Mouse (Mus musculus): ENCODE results near the gene Rbfox1. TPM values are rescaled to one million over a fixed set of nuclear protein-coding genes. Genes with fewer than 3 reads are reported as not detected.
A peak's percentile ranks its signal among the peaks of the same experiment; 100 is the strongest.

Rbfox1 gene
- polyA plus RNA-seq, 1 experiment from 2014 or later, result 276 TPM

DNA sequence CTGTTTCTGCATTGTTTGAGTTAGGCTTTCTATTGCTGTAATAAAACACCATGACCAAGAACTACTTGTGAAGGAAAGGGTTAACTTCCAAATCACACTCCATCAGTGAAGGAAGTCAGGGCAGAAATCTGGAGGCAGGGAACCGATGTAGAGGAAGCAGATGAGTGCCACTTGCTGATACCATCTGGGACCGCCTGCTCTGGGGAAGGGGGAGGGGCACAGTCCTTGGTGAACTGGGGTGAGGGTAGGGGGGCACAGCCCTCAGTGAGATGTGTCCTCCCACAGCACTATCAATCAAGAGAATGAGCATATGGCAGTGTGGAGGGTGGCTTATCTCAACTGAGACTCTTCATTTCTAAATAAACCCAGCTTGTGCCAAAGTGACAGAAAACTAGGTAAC, 1108.0 kb downstream of the Rbfox1 start:
- WGBS, result 51% methylated on average over 2 of the region's 2 CpGs
- Histone ChIP-seq H3K4me3 (ENCODE audit: low read length) (no peak overlapping the region), H3K9ac (ENCODE audit: low read depth, low read length) (no peak overlapping the region), H3K27ac (ENCODE audit: low read depth, low read length) (no peak overlapping the region), H3K4me2 (ENCODE audit: low read length) (no peak overlapping the region), H3K4me1 (ENCODE audit: control insufficient read depth, insufficient read depth, low read depth, low read length) (no peaks in the 10 kb centered on the region), H3K9me3 (ENCODE audit: control insufficient read depth, low read length) (no peaks in the 10 kb centered on the region), H3K36me3 (ENCODE audit: control insufficient read depth, insufficient read depth, low read length) (no peaks in the 10 kb centered on the region), H3K27me3 (replicated peaks; ENCODE audit: control insufficient read depth, insufficient read depth, low read length) (no peaks in the 10 kb centered on the region)
- ATAC-seq, result no peak

DNA sequence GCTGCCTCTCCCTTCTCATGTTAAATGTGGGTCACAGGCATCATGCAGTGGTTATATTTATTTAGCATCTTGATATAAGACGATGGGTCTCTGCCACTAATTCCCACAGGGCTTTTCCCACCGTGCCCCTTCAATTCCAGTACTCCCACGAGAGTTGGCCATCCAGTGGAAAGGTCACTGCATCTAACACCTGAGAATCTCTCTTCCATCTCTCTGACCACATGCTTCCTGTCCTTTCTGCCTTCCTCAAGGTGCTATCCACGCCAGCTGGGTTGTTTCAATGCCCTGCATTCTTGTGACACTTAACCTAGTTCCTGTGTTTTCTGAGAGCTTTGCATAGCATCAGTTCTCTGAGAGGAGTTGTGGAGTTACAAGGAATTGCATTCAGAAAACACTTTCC, 1112.0 kb downstream of the Rbfox1 start:
- H3K4me2 ChIP-seq (ENCODE audit: low read length), result no peak overlapping the region
- H3K9ac ChIP-seq (ENCODE audit: low read depth, low read length), result no peak overlapping the region
- ATAC-seq, result no peak
- 58% methylated on average over 4 of the region's 4 CpGs for WGBS
- H3K9me3 ChIP-seq (ENCODE audit: control insufficient read depth, low read length), result no peaks in the 10 kb centered on the region
- H3K27me3 ChIP-seq (replicated peaks; ENCODE audit: control insufficient read depth, insufficient read depth, low read length), result no peaks in the 10 kb centered on the region
- no peaks in the 10 kb centered on the region for H3K4me1 ChIP-seq (ENCODE audit: control insufficient read depth, insufficient read depth, low read depth, low read length)
- no peak overlapping the region for H3K27ac ChIP-seq (ENCODE audit: low read depth, low read length)
- no peaks in the 10 kb centered on the region for H3K36me3 ChIP-seq (ENCODE audit: control insufficient read depth, insufficient read depth, low read length)
- no peak overlapping the region for H3K4me3 ChIP-seq (ENCODE audit: low read length)

DNA sequence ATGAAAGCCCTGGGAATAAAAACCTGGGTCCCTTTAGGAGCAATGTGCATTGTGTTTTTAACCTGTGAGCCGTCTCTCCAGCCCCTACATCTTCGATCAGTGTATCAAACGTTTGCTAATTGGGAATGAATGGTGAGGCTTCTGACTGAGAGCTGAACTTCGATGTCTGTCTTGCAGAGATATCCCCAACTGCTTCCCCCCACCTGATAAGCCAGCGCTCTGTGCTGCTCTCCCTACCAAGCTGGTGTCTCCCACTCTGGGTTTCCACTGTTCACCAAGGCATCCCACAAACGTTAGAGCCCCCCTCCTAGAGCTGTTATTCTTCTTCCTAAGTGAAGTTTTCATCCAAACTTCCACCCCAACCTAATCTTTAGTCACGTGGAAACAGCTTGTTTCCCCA, 1112.7 kb downstream of the Rbfox1 start:
- Histone ChIP-seq H3K9ac (ENCODE audit: low read depth, low read length) (no peak overlapping the region), H3K36me3 (ENCODE audit: control insufficient read depth, insufficient read depth, low read length) (no peaks in the 10 kb centered on the region), H3K9me3 (ENCODE audit: control insufficient read depth, low read length) (no peaks in the 10 kb centered on the region), H3K4me3 (ENCODE audit: low read length) (no peak overlapping the region), H3K4me2 (ENCODE audit: low read length) (no peak overlapping the region), H3K27me3 (replicated peaks; ENCODE audit: control insufficient read depth, insufficient read depth, low read length) (no peaks in the 10 kb centered on the region), H3K4me1 (ENCODE audit: control insufficient read depth, insufficient read depth, low read depth, low read length) (no peaks in the 10 kb centered on the region), H3K27ac (ENCODE audit: low read depth, low read length) (no peak overlapping the region)
- 66% methylated on average over 7 of the region's 7 CpGs for WGBS
- ATAC-seq, result no peak

DNA sequence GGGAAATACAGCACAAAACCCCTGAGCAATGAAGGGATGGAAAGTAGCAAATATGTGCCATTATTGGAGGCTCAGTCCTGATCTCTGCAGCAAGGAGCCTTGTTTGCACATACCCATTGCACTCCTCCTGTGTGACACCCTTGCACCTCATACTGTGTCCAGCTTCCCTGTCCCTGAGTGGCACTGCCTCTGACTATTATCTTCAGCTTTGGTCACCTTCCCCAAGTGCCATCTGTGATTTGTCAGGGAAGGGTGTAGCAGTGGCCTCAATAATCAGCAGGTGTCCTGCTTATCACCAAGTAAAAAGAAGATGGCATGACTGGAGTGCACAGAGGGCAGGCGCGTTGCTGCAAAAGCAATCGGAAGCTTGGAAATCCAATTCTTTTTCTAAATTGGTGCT, 1119.4 kb downstream of the Rbfox1 start:
- 91% methylated on average over 3 of the region's 3 CpGs for WGBS
- Histone ChIP-seq H3K4me3 (ENCODE audit: low read length) (no peak overlapping the region), H3K9me3 (ENCODE audit: control insufficient read depth, low read length) (no peaks in the 10 kb centered on the region), H3K27me3 (replicated peaks; ENCODE audit: control insufficient read depth, insufficient read depth, low read length) (no peaks in the 10 kb centered on the region), H3K27ac (ENCODE audit: low read depth, low read length) (no peak overlapping the region), H3K4me2 (ENCODE audit: low read length) (no peak overlapping the region), H3K4me1 (ENCODE audit: control insufficient read depth, insufficient read depth, low read depth, low read length) (no peaks in the 10 kb centered on the region), H3K9ac (ENCODE audit: low read depth, low read length) (no peak overlapping the region), H3K36me3 (ENCODE audit: control insufficient read depth, insufficient read depth, low read length) (no peaks in the 10 kb centered on the region)
- no peak for ATAC-seq

DNA sequence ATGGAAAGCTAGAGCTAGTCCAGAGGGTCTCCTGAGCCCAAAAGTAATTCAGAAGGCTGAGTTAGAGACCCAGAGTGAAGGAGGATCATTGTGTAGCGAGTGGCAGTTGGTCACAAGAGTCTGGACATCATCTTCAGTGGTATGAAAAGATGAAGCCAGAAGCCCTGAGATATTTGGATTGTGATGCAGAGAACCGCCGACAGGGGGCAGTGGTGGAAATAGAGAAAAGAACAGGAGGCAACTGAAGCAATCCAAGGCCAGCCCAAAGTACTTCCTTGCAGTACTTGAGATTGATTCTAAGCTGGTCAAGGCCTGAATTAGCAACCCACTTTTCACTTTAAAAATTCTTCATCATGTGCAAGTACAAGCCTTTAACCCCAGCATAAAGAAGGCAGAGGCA, 1120.3 kb downstream of the Rbfox1 start:
- no peak for ATAC-seq
- no peaks in the 10 kb centered on the region for H3K4me1 ChIP-seq (ENCODE audit: control insufficient read depth, insufficient read depth, low read depth, low read length)
- 18% methylated on average over 3 of the region's 3 CpGs for WGBS
- no peak overlapping the region for H3K4me3 ChIP-seq (ENCODE audit: low read length)
- no peak overlapping the region for H3K9ac ChIP-seq (ENCODE audit: low read depth, low read length)
- H3K9me3 ChIP-seq (ENCODE audit: control insufficient read depth, low read length), result no peaks in the 10 kb centered on the region
- no peak overlapping the region for H3K27ac ChIP-seq (ENCODE audit: low read depth, low read length)
- no peaks in the 10 kb centered on the region for H3K36me3 ChIP-seq (ENCODE audit: control insufficient read depth, insufficient read depth, low read length)
- H3K4me2 ChIP-seq (ENCODE audit: low read length), result no peak overlapping the region
- no peaks in the 10 kb centered on the region for H3K27me3 ChIP-seq (replicated peaks; ENCODE audit: control insufficient read depth, insufficient read depth, low read length)

DNA sequence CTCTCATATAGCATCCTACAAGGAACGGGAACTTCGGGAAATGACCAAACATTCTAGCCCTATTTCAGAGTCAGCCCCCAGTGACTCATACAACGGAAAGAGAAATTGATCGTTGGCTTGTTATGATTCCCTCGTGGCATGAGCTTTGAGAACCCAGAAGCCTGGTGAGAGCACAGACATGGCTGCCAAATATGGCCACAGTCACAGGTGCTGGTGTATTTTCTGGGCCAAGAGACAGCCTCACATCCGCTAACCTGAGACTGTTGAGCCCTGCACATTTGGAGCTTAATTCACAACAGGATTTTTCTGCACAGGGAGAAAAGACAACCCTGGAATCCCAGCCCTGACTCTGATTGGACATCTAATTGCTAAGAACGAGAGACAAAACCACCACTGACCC, 1132.2 kb downstream of the Rbfox1 start:
- Histone ChIP-seq H3K9me3 (ENCODE audit: control insufficient read depth, low read length) (no peaks in the 10 kb centered on the region), H3K27ac (ENCODE audit: low read depth, low read length) (no peak overlapping the region), H3K4me2 (ENCODE audit: low read length) (no peak overlapping the region), H3K9ac (ENCODE audit: low read depth, low read length) (no peak overlapping the region), H3K27me3 (replicated peaks; ENCODE audit: control insufficient read depth, insufficient read depth, low read length) (no peaks in the 10 kb centered on the region), H3K4me1 (ENCODE audit: control insufficient read depth, insufficient read depth, low read depth, low read length) (no peaks in the 10 kb centered on the region), H3K36me3 (ENCODE audit: control insufficient read depth, insufficient read depth, low read length) (no peaks in the 10 kb centered on the region), H3K4me3 (ENCODE audit: low read length) (no peak overlapping the region)
- WGBS, result 73% methylated on average over 7 of the region's 7 CpGs
- ATAC-seq, result no peak

DNA sequence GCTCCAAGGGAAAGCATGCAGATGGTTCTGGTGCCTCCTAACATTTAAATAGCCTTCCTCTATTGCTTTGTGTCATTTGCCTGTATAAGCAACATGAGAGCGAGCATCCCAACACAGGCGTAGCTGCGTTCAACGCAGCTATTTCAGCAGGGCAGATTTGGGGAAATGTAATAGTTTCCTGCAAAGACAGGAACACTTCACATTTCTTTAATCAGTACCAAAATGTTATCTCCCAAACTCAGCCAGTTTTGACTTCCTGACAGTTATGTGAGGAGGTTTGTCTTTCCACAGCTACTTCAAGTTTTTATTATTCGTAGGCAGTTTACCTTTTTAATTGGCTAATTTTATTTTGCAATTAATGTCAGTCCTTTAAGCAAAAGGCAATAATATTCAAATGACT, 1149.1 kb downstream of the Rbfox1 start:
- no peak overlapping the region for H3K27ac ChIP-seq (ENCODE audit: low read depth, low read length)
- 89% methylated on average over 5 of the region's 5 CpGs for WGBS
- ATAC-seq, result no peak
- H3K9ac ChIP-seq (ENCODE audit: low read depth, low read length), result no peak overlapping the region
- no peaks in the 10 kb centered on the region for H3K36me3 ChIP-seq (ENCODE audit: control insufficient read depth, insufficient read depth, low read length)
- no peaks in the 10 kb centered on the region for H3K9me3 ChIP-seq (ENCODE audit: control insufficient read depth, low read length)
- H3K4me3 ChIP-seq (ENCODE audit: low read length), result no peak overlapping the region
- no peaks in the 10 kb centered on the region for H3K27me3 ChIP-seq (replicated peaks; ENCODE audit: control insufficient read depth, insufficient read depth, low read length)
- no peak overlapping the region for H3K4me2 ChIP-seq (ENCODE audit: low read length)
- peaks cover 2% of the 10 kb centered on the region; the same call in 1 of the 2 replicates for H3K4me1 ChIP-seq (ENCODE audit: control insufficient read depth, insufficient read depth, low read depth, low read length)

DNA sequence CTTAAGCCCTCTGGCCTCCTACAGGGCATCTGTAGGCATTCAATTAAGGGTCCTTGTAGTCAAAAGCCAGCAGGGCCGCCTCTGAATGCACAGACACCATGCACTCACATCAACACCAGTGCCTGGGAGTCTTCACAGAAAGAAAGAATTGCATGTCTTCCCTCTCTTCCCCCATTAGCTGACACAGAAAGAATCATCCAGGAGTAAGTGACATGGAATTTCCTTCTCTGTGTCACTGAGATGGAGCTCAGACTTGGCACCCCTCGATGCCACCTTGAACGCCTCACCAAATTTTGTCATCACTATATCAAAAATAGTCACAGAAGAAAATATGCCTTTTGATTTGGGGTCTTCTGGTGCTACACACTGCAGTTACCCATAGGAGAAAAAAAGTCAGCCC, 1151.4 kb downstream of the Rbfox1 start:
- Histone ChIP-seq H3K4me2 (ENCODE audit: low read length) (no peak overlapping the region), H3K4me1 (ENCODE audit: control insufficient read depth, insufficient read depth, low read depth, low read length) (peaks cover 2% of the 10 kb centered on the region; the same call in 1 of the 2 replicates), H3K4me3 (ENCODE audit: low read length) (no peak overlapping the region), H3K27me3 (replicated peaks; ENCODE audit: control insufficient read depth, insufficient read depth, low read length) (no peaks in the 10 kb centered on the region), H3K36me3 (ENCODE audit: control insufficient read depth, insufficient read depth, low read length) (no peaks in the 10 kb centered on the region), H3K9me3 (ENCODE audit: control insufficient read depth, low read length) (no peaks in the 10 kb centered on the region), H3K27ac (ENCODE audit: low read depth, low read length) (no peak overlapping the region), H3K9ac (ENCODE audit: low read depth, low read length) (no peak overlapping the region)
- WGBS, result 61% methylated on average over 3 of the region's 3 CpGs
- no peak for ATAC-seq

DNA sequence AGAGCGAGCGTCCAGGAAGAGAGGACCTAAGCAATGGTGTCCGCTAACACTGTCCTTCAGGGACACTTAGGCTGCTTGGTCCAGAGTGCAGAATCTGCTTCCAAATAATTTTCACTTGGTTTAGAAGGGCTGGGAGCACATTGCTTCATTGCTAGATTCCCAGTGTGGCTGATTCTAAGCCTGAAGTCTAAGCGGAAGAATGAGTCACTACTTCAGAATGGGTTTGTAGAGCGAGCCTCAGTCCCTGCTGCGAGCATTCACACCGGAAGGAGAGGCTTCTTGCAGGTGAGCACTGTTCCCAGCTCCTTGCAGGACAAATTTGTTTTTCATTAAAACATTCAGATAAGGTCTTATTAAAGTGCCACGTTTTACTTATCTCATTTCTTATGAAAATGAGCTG, 1151.8 kb downstream of the Rbfox1 start:
- no peak for ATAC-seq
- Histone ChIP-seq H3K27me3 (replicated peaks; ENCODE audit: control insufficient read depth, insufficient read depth, low read length) (no peaks in the 10 kb centered on the region), H3K4me1 (ENCODE audit: control insufficient read depth, insufficient read depth, low read depth, low read length) (peaks cover 2% of the 10 kb centered on the region; the same call in 1 of the 2 replicates), H3K4me2 (ENCODE audit: low read length) (no peak overlapping the region), H3K4me3 (ENCODE audit: low read length) (no peak overlapping the region), H3K9ac (ENCODE audit: low read depth, low read length) (no peak overlapping the region), H3K9me3 (ENCODE audit: control insufficient read depth, low read length) (no peaks in the 10 kb centered on the region), H3K36me3 (ENCODE audit: control insufficient read depth, insufficient read depth, low read length) (no peaks in the 10 kb centered on the region), H3K27ac (ENCODE audit: low read depth, low read length) (no peak overlapping the region)
- WGBS, result 64% methylated on average over 8 of the region's 8 CpGs

DNA sequence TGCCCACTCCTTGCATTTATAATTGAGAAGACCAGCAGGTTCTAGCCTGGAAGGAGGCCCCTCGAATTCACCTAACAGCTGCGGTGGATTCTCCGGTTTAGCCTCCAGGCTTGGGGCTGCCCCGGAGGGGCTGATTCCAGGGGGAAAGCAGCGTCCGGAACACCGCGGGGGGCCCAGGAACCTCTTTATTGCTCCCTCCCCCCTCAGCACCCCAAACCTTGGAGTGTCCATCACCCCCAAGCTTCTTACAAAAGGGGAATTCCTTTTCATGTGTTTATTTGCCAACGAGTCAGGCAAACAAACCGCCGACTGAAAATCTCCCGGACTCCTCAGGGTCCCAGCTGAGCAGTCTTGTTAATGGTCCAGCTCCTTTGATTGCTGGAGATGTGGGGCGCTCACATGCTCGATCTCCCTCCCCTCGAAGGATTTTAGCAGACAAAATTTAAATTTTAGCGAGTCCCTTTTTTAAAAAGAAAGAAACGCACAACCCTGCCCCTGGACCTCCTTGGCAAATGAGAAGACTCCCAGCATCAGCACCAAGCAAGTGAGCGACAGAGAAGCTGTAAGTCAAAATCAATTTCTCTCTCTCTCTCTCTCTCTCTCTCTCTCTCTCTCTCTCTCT, 1153.6 kb downstream of the Rbfox1 start:
- no peaks in the 10 kb centered on the region for H3K27me3 ChIP-seq (replicated peaks; ENCODE audit: control insufficient read depth, insufficient read depth, low read length)
- peak overlapping the region; percentile 77 for H3K27ac ChIP-seq (ENCODE audit: low read depth, low read length)
- peak overlapping the region; percentile 57 for H3K4me2 ChIP-seq (ENCODE audit: low read length)
- H3K9me3 ChIP-seq (ENCODE audit: control insufficient read depth, low read length), result no peaks in the 10 kb centered on the region
- H3K36me3 ChIP-seq (ENCODE audit: control insufficient read depth, insufficient read depth, low read length), result no peaks in the 10 kb centered on the region
- peak overlapping the region; percentile 51 for H3K9ac ChIP-seq (ENCODE audit: low read depth, low read length)
- peak overlapping the region; percentile 50 for H3K4me3 ChIP-seq (ENCODE audit: low read length)
- no peak for ATAC-seq
- 2% methylated on average over 18 of the region's 18 CpGs for WGBS
- H3K4me1 ChIP-seq (ENCODE audit: control insufficient read depth, insufficient read depth, low read depth, low read length), result peaks cover 2% of the 10 kb centered on the region; the same call in 1 of the 2 replicates

Measured in hindbrain, embryonic 16.5 days (tissue).